Mouse (Mus musculus) lung, embryonic 16.5 days (tissue): ENCODE data around the gene Rad51b. TPM values are rescaled to one million over a fixed set of nuclear protein-coding genes. Genes with fewer than 3 reads are reported as not detected.
A peak's percentile ranks its signal among the peaks of the same experiment; 100 is the strongest.

Source experiments
- ATAC-seq: fragments of 200-750 bp; cut with Nextera tagmentation; 2 replicates; pipeline ENCODE4 v1.8.0; 2017; ENCODE audit warnings: low read depth, mild to moderate bottlenecking, moderate library complexity
- H3K27ac ChIP-seq: fragments of 300-500 bp; sonication (generic); 2 replicates; pipeline ENCODE4 v1.5.1; 2014; ENCODE audit warnings: mild to moderate bottlenecking, control low read depth, low read length
- H3K27me3 ChIP-seq: fragments of 300-500 bp; sonication (generic); 2 replicates; pipeline ENCODE4 v1.6.1; 2014; ENCODE audit warnings: low read depth, low read length, mixed read lengths; ENCODE audit not compliant: control insufficient read depth, insufficient read depth
- H3K36me3 ChIP-seq: fragments of 300-500 bp; sonication (generic); 2 replicates; pipeline ENCODE4 v1.6.1; 2014; ENCODE audit warnings: low read length; ENCODE audit not compliant: control insufficient read depth, insufficient read depth
- H3K4me1 ChIP-seq: fragments of 300-500 bp; sonication (generic); replicated peaks from 2 replicates; pipeline ENCODE4 v1.6.1; 2014; ENCODE audit warnings: low read length, mixed read lengths; ENCODE audit not compliant: control insufficient read depth, insufficient read depth
- H3K4me2 ChIP-seq: fragments of 300-500 bp; sonication (generic); 2 replicates; pipeline ENCODE4 v1.6.1; 2014; ENCODE audit warnings: low read depth, low read length, control low read depth
- H3K4me3 ChIP-seq: fragments of 300-500 bp; sonication (generic); 2 replicates; pipeline ENCODE4 v1.5.1; 2014; ENCODE audit warnings: mild to moderate bottlenecking, low read length, control low read depth
- H3K9ac ChIP-seq: fragments of 300-500 bp; sonication (generic); 2 replicates; pipeline ENCODE4 v1.6.1; 2014; ENCODE audit warnings: low read length, control low read depth
- H3K9me3 ChIP-seq: fragments of 300-500 bp; sonication (generic); 2 replicates; pipeline ENCODE4 v1.6.1; 2016; ENCODE audit warnings: low read length; ENCODE audit not compliant: control insufficient read depth
- WGBS: fragments of 180-500 bp; shearing (Covaris S2); extraction: QIAGEN DNeasy Blood & Tissue Kit; methylation state at CpG from one replicate; pipeline ENCODE4 v1.1.7; 2014; 5-methylcytosine and 5-hydroxymethylcytosine counted together
- polyA plus RNA-seq: library from polyadenylated mRNA; unstranded; fragments of >200 nt; fragmentation: Nextera tagmentation; extraction: Ambion mirVana; gene quantifications from 2 replicates; pipeline ENCODE4 v1.2.1, GENCODE M21; 2015

The Rad51b gene
- polyA plus RNA-seq, 1 experiment from 2014 or later, result 7.6 TPM

GRCm38 (mm10) chr12:79769763-79770162 is 472.7 kb downstream of the Rad51b start:
- H3K27me3 ChIP-seq, result no peaks in the 10 kb centered on the region
- WGBS, result 86% methylated on average over 9 of the region's 9 CpGs
- no peaks in the 10 kb centered on the region for H3K36me3 ChIP-seq
- peaks cover 4% of the 10 kb centered on the region for H3K4me1 ChIP-seq
- H3K9me3 ChIP-seq, result 0 out of 2 replicates have a peak, but pooled peaks cover 3% of the 10 kb centered on the region
- no peak overlapping the region for H3K4me2 ChIP-seq
- no peak for ATAC-seq
- H3K4me3 ChIP-seq, result no peak overlapping the region
- no peak overlapping the region for H3K9ac ChIP-seq
- no peak overlapping the region for H3K27ac ChIP-seq

- WGBS, result 92% methylated on average over 4 of the region's 4 CpGs
- H3K4me2 ChIP-seq, result no peak overlapping the region
- ATAC-seq, result no peak
- H3K9me3 ChIP-seq, result 0 out of 2 replicates have a peak, but pooled peaks cover 3% of the 10 kb centered on the region
- no peak overlapping the region for H3K9ac ChIP-seq
- H3K36me3 ChIP-seq, result no peaks in the 10 kb centered on the region
- no peak overlapping the region for H3K27ac ChIP-seq
- peaks cover 8% of the 10 kb centered on the region for H3K4me1 ChIP-seq
- no peaks in the 10 kb centered on the region for H3K27me3 ChIP-seq
- H3K4me3 ChIP-seq, result no peak overlapping the region
These were observed 474.1 kb downstream of the Rad51b start for GRCm38 (mm10) chr12:79771194-79771593.

DNA sequence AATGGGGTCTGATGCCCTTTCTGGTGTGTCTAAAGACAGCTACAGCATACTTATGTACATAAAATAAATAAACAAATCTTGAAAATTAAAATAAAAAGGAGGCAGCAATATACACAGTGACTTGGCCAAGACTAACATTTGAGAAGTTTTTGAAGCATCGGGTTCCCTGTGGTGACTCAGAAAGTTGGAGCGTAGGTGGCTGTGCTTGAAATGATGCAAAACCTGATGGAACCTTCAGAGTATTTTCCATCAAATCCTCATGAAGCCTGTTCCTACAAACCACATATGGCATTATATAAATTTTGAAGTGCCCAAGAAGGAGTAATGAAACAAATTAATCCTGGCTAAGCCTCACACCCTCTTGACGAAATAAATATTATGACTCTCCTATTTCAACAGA is 474.7 kb downstream of the Rad51b start:
- Histone ChIP-seq H3K27me3 (no peaks in the 10 kb centered on the region), H3K4me1 (peaks cover 8% of the 10 kb centered on the region), H3K27ac (no peak overlapping the region), H3K4me2 (no peak overlapping the region), H3K9ac (no peak overlapping the region), H3K9me3 (0 out of 2 replicates have a peak, but pooled peaks cover 3% of the 10 kb centered on the region), H3K36me3 (no peaks in the 10 kb centered on the region), H3K4me3 (no peak overlapping the region)
- no peak for ATAC-seq
- WGBS, result 79% methylated on average over 3 of the region's 3 CpGs

DNA sequence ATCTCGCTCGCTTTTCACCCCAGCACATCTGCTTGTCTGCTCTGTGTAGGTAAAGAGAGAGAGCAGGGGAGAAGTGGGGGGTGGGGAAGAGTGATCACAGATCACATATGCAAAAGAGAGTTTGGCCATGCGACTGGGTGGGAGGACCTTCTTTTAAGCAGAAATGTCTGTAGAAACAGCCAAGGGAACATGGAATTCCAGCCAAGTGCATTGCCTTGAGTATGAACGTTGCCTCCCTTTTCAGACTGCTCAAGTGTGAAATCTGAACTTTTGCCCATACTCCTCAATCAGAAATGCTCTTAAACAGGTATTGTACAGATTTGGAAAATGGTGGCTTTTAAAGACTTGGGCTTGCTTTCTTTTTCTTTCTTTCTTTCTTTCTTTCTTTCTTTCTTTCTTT is 476.2 kb downstream of the Rad51b start:
- peaks cover 8% of the 10 kb centered on the region for H3K4me1 ChIP-seq

GRCm38 (mm10) chr12:79774571-79774970 is 477.5 kb downstream of the Rad51b start:
- H3K4me3 ChIP-seq, result no peak overlapping the region
- H3K4me2 ChIP-seq, result no peak overlapping the region
- H3K4me1 ChIP-seq, result peaks cover 8% of the 10 kb centered on the region
- H3K9me3 ChIP-seq, result 0 out of 2 replicates have a peak, but pooled peaks cover 3% of the 10 kb centered on the region
- no peaks in the 10 kb centered on the region for H3K36me3 ChIP-seq
- H3K27ac ChIP-seq, result peak overlapping the region; percentile 39
- 59% methylated on average over 4 of the region's 4 CpGs for WGBS
- no peak overlapping the region for H3K9ac ChIP-seq
- ATAC-seq, result no peak
- H3K27me3 ChIP-seq, result no peaks in the 10 kb centered on the region

More for the DNA sequence above, 476.2 kb downstream of the Rad51b start:
- H3K4me2 ChIP-seq, result no peak overlapping the region
- no peak overlapping the region for H3K4me3 ChIP-seq
- no peak overlapping the region for H3K9ac ChIP-seq
- H3K27me3 ChIP-seq, result no peaks in the 10 kb centered on the region
- no peaks in the 10 kb centered on the region for H3K36me3 ChIP-seq
- WGBS, result 68% methylated on average over 4 of the region's 4 CpGs
- no peak for ATAC-seq
- H3K27ac ChIP-seq, result no peak overlapping the region
- H3K9me3 ChIP-seq, result 0 out of 2 replicates have a peak, but pooled peaks cover 3% of the 10 kb centered on the region

- Histone ChIP-seq H3K9ac (no peak overlapping the region; the same call in 1 of the 2 replicates), H3K36me3 (no peaks in the 10 kb centered on the region), H3K4me2 (no peak overlapping the region), H3K27me3 (no peaks in the 10 kb centered on the region), H3K9me3 (0 out of 2 replicates have a peak, but pooled peaks cover 3% of the 10 kb centered on the region), H3K27ac (no peak overlapping the region), H3K4me1 (peaks cover 8% of the 10 kb centered on the region), H3K4me3 (no peak overlapping the region)
- ATAC-seq, result no peak
- 90% methylated on average over 5 of the region's 5 CpGs for whole genome bisulfite sequencing
These were observed 479.7 kb downstream of the Rad51b start for GRCm38 (mm10) chr12:79776828-79777227.

- no peaks in the 10 kb centered on the region; the same call in 1 of the 2 replicates for H3K9me3 ChIP-seq
- peaks cover 3% of the 10 kb centered on the region; the same call in 1 of the 2 replicates for H3K4me1 ChIP-seq
- no peaks in the 10 kb centered on the region for H3K36me3 ChIP-seq
- H3K27me3 ChIP-seq, result no peaks in the 10 kb centered on the region
- no peak overlapping the region for H3K4me2 ChIP-seq
- no peak for ATAC-seq
- H3K27ac ChIP-seq, result peak overlapping the region; percentile 24; the same call in 1 of the 2 replicates
- no peak overlapping the region for H3K4me3 ChIP-seq
- H3K9ac ChIP-seq, result no peak overlapping the region
- WGBS, result 57% methylated on average over 2 of the region's 2 CpGs
These were observed 483.7 kb downstream of the Rad51b start for GRCm38 (mm10) chr12:79780745-79781144.

DNA sequence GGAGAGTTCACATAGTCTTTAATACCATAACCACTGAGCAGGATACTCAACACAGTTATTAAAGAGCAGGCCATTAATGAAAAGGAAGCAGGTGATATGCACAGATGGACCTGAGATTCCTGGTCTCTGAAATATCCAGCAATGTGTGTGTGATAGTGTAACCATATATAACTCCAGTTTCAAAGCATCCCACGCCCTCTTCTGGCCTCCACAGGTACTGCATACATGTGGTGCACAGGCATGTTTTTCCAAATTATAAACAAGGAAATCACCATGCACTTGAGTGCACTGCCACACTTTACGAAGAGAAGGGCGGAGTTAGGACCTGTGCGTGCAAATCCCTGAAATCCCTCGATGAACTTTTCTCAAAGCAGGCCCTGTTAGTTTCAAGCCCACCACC is 484.7 kb downstream of the Rad51b start:
- H3K27me3 ChIP-seq, result no peaks in the 10 kb centered on the region
- no peak overlapping the region for H3K4me2 ChIP-seq
- H3K9me3 ChIP-seq, result no peaks in the 10 kb centered on the region; the same call in 1 of the 2 replicates
- H3K27ac ChIP-seq, result no peak overlapping the region
- no peak for ATAC-seq
- H3K9ac ChIP-seq, result no peak overlapping the region
- H3K36me3 ChIP-seq, result no peaks in the 10 kb centered on the region
- H3K4me1 ChIP-seq, result peaks cover 3% of the 10 kb centered on the region; the same call in 1 of the 2 replicates
- WGBS, result 81% methylated on average over 5 of the region's 5 CpGs
- no peak overlapping the region for H3K4me3 ChIP-seq

DNA sequence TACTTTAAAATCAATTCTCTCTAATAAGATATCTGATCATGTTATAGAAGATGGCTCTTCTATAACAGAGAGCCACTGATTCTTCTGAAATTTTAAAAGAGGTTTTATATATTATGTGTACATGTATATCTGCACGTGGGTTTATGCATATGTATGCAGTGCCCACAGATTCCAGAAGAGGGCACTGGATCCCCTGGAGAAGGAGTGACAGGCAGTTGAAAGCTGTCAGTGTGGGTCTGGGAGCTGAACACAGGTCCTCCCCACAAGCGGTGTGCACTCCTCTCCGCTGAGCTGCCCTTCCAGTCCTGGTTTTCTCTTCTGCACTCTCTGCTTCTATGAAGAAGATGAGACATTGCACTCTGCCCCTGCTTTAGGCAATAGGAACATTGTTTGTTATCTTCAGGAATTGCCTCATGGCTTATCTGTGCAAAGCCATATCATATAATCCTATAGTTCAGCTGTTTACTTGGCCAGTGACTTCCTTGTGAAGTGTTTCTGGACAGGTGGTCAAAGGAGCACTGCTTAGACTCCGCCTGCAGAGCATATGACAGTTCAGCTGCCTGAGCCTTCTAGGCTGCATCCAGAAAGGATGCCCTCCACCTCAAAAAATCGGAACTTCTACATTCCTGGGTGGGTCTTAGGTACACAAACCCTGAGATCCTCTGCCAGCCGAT is 485.5 kb downstream of the Rad51b start:
- Histone ChIP-seq H3K9ac (no peak overlapping the region), H3K4me2 (no peak overlapping the region), H3K4me3 (no peak overlapping the region), H3K4me1 (peaks cover 8% of the 10 kb centered on the region; the same call in 1 of the 2 replicates), H3K36me3 (no peaks in the 10 kb centered on the region), H3K27ac (no peak overlapping the region), H3K27me3 (no peaks in the 10 kb centered on the region), H3K9me3 (no peaks in the 10 kb centered on the region; the same call in 1 of the 2 replicates)
- ATAC-seq, result no peak
- WGBS, result 85% methylated on average over 6 of the region's 6 CpGs
